Mouse (Mus musculus): ENCODE results near the gene Zfhx3.

Gene Zfhx3

DNA sequence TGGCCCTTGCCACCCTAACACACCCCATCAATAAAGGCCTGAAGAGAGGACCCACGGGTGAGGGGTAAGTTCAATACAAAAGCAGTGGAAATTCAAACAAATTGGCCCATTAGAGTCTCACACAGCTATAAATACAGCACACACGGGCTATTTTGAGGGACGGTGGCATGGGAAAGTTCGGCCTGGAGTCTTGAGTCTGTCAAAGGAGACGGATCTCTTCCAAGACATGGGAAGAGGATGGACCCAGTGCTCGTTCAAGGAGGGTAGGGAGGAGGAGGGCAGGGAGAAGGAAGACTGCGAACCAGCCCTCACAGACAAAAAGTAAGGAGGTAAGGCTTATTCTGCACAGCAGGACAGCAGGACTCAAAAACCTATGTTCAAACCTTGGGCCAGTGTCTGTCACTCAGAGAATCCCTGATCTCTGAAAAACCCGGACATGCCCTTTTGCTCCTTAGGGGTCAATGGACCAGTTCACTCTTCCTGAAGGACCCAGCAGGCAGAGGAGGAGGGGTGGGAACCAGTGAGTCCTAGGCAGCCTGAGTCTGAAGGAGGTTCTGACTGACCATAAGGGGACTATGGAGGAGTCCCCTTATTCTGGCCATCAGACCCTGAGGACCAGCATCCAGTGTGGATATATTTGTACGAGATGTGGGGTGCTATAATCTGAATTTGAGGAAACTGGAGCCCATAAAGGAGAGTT lies 652.1 kb downstream of the Zfhx3 start:
- no peak for DNase-seq (ENCODE audit: low spot score)

GRCm38 (mm10) chr8:108595061-108595419 lies 652.6 kb downstream of the Zfhx3 start:
- no peak for DNase-seq (ENCODE audit: low spot score)

- no peak for DNase-seq (ENCODE audit: low spot score)
Measured at GRCm38 (mm10) chr8:108595721-108596495, 653.5 kb downstream of the Zfhx3 start.

DNA sequence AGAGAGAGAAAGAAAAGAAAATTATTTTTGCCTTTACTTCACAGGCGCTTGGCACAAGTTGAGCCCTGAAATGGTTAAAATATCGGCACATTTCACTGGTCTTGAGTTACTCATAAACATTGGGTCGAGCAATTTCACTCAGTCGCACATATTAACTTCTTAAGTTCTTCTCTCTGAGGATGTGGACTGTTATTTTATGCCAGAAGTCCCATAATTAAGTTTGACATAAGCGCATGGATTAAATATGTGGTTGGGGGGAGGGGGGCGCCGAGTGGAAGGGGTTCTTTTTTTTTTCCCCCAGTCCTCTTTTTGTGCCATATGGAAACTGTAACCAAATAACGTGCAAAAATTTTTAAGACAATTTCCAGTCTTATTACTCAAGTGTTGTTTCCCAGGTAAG lies 656.6 kb downstream of the Zfhx3 start:
- no peak for DNase-seq (ENCODE audit: low spot score)

GRCm38 (mm10) chr8:108599558-108599957 lies 657.1 kb downstream of the Zfhx3 start:
- DNase-seq (ENCODE audit: low spot score), result no peak

DNA sequence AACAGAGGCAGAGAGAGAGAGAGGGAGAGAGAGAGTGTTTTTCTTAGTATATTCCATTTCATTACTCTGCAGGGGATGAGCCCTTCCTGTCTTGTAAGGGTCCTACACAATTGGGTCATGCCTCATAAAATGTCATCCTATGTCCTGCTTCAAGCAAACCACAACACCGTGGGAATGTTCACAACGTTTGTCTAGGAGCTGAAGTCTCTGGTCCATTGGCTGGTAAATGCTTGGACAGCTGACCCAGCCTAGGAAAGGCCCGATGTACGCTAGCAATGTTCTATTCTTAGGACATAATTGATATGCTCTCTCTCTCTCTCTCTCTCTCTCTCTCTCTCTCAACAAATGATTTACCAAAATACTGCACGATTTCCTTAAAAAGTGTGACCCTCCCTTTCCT lies 666.2 kb downstream of the Zfhx3 start:
- no peak for DNase-seq (ENCODE audit: low spot score)

- DNase-seq (ENCODE audit: low spot score), result no peak
Measured at GRCm38 (mm10) chr8:108609114-108609513, 666.7 kb downstream of the Zfhx3 start.

- DNase-seq (ENCODE audit: low spot score), result no peak
Measured at GRCm38 (mm10) chr8:108611141-108611674, 668.8 kb downstream of the Zfhx3 start.

DNA sequence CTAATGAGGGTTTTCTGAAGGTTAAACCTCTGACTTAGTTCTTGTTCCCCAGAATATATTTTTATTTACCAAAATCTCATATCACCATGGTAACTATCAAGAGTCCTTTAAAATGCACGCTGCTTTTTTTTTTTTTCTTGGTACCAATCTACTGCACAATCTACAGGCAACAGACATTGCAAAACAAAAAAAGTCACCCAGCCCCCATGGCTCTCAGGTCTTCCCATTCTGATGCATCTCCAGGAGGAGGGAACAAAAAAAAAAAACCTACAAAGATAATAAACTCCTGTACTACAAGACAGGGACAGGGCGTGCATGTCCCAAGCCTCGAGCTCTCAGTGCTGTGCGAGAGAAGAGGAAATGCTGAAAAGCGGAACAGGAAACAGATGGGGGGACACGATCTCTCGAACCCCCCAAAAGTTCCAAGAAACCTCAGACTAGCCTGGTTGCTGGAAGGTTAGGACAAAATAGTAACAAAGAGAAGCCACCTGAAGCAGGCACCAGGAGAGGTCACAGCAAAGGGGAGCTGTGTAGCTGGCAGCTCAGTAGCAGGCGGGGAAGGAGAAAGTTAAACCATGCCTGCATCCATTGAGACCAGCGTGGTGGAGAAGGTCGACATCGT lies 669.5 kb downstream of the Zfhx3 start:
- DNase-seq (ENCODE audit: low spot score), result no peak

- no peak for DNase-seq (ENCODE audit: low spot score)
Measured at GRCm38 (mm10) chr8:108612815-108613214, 670.4 kb downstream of the Zfhx3 start.

DNA sequence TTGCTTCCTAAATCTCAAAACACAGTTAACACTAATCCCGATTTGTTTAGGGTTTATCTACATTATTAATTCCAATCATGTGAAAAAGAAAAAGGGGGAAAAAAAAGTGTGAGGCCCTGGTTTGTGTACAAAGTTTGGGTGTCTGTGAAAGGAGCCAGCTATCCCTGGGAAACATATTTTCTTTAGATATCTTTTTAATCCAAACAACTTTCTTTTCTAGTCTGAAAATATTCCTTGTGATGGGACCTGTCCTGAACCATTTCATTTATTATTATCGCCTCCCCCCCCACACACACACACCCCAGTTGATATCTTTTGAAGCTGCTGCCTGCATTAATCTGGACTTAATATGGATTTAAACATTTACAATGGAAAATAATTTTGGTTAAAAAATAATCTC lies 670.8 kb downstream of the Zfhx3 start:
- DNase-seq (ENCODE audit: low spot score), result no peak

DNA sequence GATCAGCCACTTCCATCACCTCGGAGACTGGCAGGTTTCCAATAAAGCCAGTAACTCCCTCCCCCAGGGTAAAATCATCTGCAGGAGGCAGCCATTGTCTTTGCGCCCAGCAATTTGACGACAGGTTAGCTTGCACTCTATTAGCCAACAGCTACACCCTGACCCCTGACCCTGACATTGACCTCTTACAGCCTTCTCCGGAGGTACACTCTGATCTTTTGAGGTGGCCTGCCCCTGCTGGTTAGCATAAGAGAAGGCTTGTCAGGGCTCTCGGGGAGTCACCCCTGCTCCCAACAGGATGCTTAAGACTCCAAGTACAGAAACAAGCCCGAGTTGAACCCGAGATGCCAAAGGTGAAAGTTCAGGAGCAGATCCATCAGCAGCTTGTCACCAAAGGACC lies 678.9 kb downstream of the Zfhx3 start:
- no peak for DNase-seq (ENCODE audit: low spot score)

DNA sequence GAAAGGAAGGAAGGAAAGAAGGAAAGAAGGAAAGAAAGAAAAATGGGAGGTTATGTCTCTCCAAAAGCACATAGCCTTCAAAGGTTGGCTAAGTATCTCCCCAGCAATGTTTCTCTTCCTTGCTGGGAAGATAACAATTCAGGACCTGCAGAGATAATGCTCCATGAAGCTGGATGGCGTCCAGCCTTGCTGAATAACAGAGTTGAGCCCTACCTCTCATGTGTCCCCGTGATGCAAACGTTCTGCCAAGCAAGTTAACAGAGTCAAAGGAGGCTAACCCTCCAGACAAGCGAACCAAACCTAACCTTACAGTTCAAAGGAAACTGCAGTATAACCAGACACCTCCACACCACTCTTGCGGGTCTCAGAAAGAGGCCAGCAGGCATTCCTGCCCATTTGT lies 681.2 kb downstream of the Zfhx3 start:
- DNase-seq (ENCODE audit: low spot score), result no peak

- no peak for DNase-seq (ENCODE audit: low spot score)
Measured at GRCm38 (mm10) chr8:108625571-108626120, 683.2 kb downstream of the Zfhx3 start.

DNA sequence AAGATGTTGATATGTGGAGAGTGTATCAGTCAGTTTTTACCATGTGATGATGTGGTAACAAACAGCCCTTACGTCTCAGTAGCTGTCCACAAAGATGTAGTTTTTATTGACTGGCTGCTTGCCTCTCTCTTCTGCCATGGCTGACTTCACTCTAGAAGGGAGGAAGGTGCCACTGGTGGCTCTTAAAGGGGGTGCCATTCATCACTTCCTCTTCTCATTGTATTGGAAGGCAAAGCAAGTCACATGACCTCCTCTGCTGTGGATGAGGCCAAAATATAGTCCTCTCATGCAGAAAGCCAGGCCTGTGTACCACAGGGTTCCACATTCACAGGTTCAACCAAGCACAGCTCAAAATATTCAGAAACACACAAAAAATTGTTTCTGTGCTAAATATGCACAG lies 688.6 kb downstream of the Zfhx3 start:
- no peak for DNase-seq (ENCODE audit: low spot score)

DNA sequence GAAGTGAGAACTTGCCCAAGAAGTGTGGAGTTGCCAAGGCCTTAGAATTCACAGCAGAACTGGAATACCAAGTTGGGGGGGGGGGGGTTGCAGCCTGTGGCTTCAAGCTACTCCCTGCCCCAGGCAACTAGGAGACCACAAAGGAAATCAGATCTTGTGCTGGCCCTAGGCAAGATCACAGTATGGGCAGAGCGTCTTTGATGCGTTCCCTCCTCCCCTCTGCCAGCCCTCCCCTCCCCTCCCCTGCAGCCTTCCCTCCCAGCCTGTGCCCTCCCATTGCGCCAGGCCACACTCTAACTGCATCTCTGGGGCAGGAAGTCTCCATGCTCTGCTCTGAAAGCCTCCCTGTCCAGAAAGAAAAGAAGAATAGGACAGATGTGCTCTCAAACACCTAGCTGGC lies 691.8 kb downstream of the Zfhx3 start:
- no peak for DNase-seq (ENCODE audit: low spot score)

GRCm38 (mm10) chr8:108637887-108638286 lies 695.4 kb downstream of the Zfhx3 start:
- no peak for DNase-seq (ENCODE audit: low spot score)

DNA sequence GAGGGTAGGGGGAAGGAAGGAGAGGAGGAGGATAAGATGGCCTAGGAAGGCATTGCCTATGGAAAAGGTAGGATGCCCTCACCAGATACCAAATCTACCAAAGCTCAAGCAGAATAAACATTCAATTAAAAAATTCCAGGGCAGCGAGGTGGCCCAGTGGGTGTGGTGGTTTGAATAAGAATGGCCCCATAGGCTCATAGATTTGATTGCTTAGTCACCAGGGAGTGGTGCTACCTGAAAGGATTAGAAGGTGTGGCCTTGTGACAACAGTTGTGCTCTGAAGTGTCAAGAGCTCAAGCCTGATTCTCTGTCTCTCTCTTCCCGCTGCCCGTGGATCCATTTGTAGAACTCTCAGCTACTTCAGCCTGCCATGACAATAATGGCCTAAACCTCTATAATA lies 703.2 kb downstream of the Zfhx3 start:
- no peak for DNase-seq (ENCODE audit: low spot score)

DNA sequence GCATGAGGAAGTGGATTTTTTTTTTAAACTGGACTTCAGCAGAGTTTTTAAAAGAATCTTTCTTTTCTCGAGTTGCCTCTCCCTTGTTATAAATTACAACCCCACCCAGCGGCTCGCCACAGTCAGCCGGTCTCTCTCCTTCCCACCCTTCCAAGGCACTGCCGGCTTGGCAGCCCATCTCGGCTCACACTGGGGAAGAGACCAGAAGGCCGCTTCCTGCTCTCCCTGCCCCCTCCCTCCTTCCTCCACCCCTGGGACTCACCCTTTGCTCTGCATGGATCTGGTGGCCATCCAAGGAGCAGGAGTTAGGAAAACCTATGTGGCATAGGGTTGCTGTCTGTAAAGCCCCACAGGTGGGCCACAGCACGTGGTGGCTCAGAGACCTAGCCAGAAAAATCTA lies 705.1 kb downstream of the Zfhx3 start:
- no peak for DNase-seq (ENCODE audit: low spot score)

- DNase-seq (ENCODE audit: low spot score), result no peak
Measured at GRCm38 (mm10) chr8:108648993-108649392, 706.5 kb downstream of the Zfhx3 start.

GRCm38 (mm10) chr8:108650837-108651236 lies 708.4 kb downstream of the Zfhx3 start:
- no peak for DNase-seq (ENCODE audit: low spot score)

GRCm38 (mm10) chr8:108661486-108662093 lies 719.1 kb downstream of the Zfhx3 start:
- no peak for DNase-seq (ENCODE audit: low spot score)

Measured in T-cell, adult 2 months (primary cell).